In genomic region chr17:25883268-25883667, GRCm38 (mm10) we compare ENCODE assay signal across 24 mouse cellular contexts. TPM values are rescaled to one million over a fixed set of nuclear protein-coding genes. Genes with fewer than 3 reads are reported as not detected.
A peak's percentile ranks its signal among the peaks of the same experiment; 100 is the strongest.
DNase-seq lines count a peak whose midpoint lies in the region; ATAC-seq and TF ChIP-seq lines count a peak whose summit lies in the region.
"Had no signal": no experiment of that assay in that cellular context is flagged by ENCODE, and none has a peak within 500 bp of the region (broad histone marks: within the 10 kb centered on the region; RNA-seq: fewer than 3 reads in every experiment).

No protein-coding gene starts in this region.

- WGBS in forebrain, embryonic 10.5 days: 84% methylated on average over 8 of the region's 8 CpGs
- 79% methylated on average over 8 of the region's 8 CpGs for WGBS in forebrain, postnatal 0 days
- WGBS in hindbrain, embryonic 10.5 days: 84% methylated on average over 8 of the region's 8 CpGs
- 72% methylated on average over 8 of the region's 8 CpGs for WGBS in hindbrain, postnatal 0 days
- WGBS in neural tube, embryonic 12.5 days: 87% methylated on average over 8 of the region's 8 CpGs
- 70% methylated on average over 8 of the region's 8 CpGs for WGBS in midbrain, embryonic 16.5 days

- no peak for ATAC-seq in forebrain, postnatal 0 days
- no peak for ATAC-seq in hindbrain, postnatal 0 days
- no peak for ATAC-seq in neural tube, embryonic 12.5 days (ENCODE audit: low FRiP score, low read depth)
- ATAC-seq in midbrain, embryonic 16.5 days: no peak
- ATAC-seq: inflammation-experienced regulatory T-cells, adult 6 months had no signal

- H3K9ac ChIP-seq in forebrain, postnatal 0 days: no peak overlapping the region
- no peak overlapping the region for H3K9ac ChIP-seq in hindbrain, postnatal 0 days (replicated peaks; ENCODE audit: low read length)
- H3K9ac ChIP-seq in neural tube, embryonic 12.5 days: peak overlapping the region; percentile 5; the same call in 1 of the 2 replicates
- H3K9ac ChIP-seq in midbrain, embryonic 16.5 days (ENCODE audit: low read depth, low read length): no peak overlapping the region
- H3K9ac ChIP-seq: limb, embryonic 15.5 days; liver, embryonic 13.5 days had no signal

- no peak for DNase-seq in forebrain, embryonic 10.5 days (ENCODE audit: extremely low spot score, low spot score)
- no peak for DNase-seq in forebrain, postnatal 0 days
- DNase-seq in hindbrain, embryonic 10.5 days (ENCODE audit: low spot score): no peak
- no peak for DNase-seq in hindbrain, postnatal 0 days (ENCODE audit: low spot score)
- no peak for DNase-seq in neural tube, embryonic 10.5 days (ENCODE audit: extremely low spot score, low spot score)
- DNase-seq in thymus, postnatal 36 days: no peak
- DNase-seq: adrenal gland, adult 8-10 months; cerebellum, adult 8-10 months; cerebellum, postnatal 25 days; gastrocnemius, postnatal 14 days; kidney, adult 11 months; kidney, postnatal 14 days; left cerebral cortex, postnatal 4 days; liver, embryonic 13.5 days; lung, adult 18-20 months; lung, postnatal 10 days had no signal

- peak overlapping the region; percentile 87; the same call in 1 of the 2 replicates for H3K27ac ChIP-seq in forebrain, embryonic 10.5 days
- H3K27ac ChIP-seq in forebrain, postnatal 0 days (ENCODE audit: low read depth, low read length): no peak overlapping the region
- peak overlapping the region; percentile 93 for H3K27ac ChIP-seq in hindbrain, embryonic 10.5 days
- H3K27ac ChIP-seq in hindbrain, postnatal 0 days: no peak overlapping the region
- no peak overlapping the region for H3K27ac ChIP-seq in neural tube, embryonic 12.5 days
- peak overlapping the region; percentile 30; the same call in 1 of the 2 replicates for H3K27ac ChIP-seq in midbrain, embryonic 16.5 days (ENCODE audit: low read length)
- H3K27ac ChIP-seq: limb, embryonic 15.5 days; liver, embryonic 13.5 days had no signal

- H3K27me3 ChIP-seq in forebrain, embryonic 10.5 days (ENCODE audit: poor library complexity, severe bottlenecking): no peaks in the 10 kb centered on the region
- no peaks in the 10 kb centered on the region for H3K27me3 ChIP-seq in forebrain, postnatal 0 days (ENCODE audit: insufficient read depth, low read length)
- H3K27me3 ChIP-seq in hindbrain, embryonic 10.5 days (ENCODE audit: insufficient read depth, poor library complexity, severe bottlenecking): no peaks in the 10 kb centered on the region; the same call in 1 of the 2 replicates
- H3K27me3 ChIP-seq in hindbrain, postnatal 0 days (ENCODE audit: insufficient read depth, low read length): no peaks in the 10 kb centered on the region
- H3K27me3 ChIP-seq in neural tube, embryonic 12.5 days (replicated peaks): no peaks in the 10 kb centered on the region
- H3K27me3 ChIP-seq in midbrain, embryonic 16.5 days (ENCODE audit: control insufficient read depth, insufficient read depth, low read depth, low read length): no peaks in the 10 kb centered on the region
- H3K27me3 ChIP-seq: CH12.LX; limb, embryonic 15.5 days; liver, embryonic 13.5 days had no signal

- TF ChIP-seq CTCF in forebrain, postnatal 0 days (IDR thresholded peaks at IDR 0.05; ENCODE audit: low read depth): no peak
- no peak for TF ChIP-seq CTCF in hindbrain, postnatal 0 days (IDR thresholded peaks at IDR 0.05; ENCODE audit: low read depth)

- no peak overlapping the region for H3K4me3 ChIP-seq in forebrain, embryonic 10.5 days
- H3K4me3 ChIP-seq in forebrain, postnatal 0 days (ENCODE audit: low read depth, low read length): no peak overlapping the region
- no peak overlapping the region for H3K4me3 ChIP-seq in hindbrain, embryonic 10.5 days
- no peak overlapping the region for H3K4me3 ChIP-seq in hindbrain, postnatal 0 days (ENCODE audit: low read length)
- H3K4me3 ChIP-seq in neural tube, embryonic 12.5 days: no peak overlapping the region
- no peak overlapping the region for H3K4me3 ChIP-seq in midbrain, embryonic 16.5 days (ENCODE audit: low read depth, low read length)
- H3K4me3 ChIP-seq: limb, embryonic 15.5 days; liver, embryonic 13.5 days; myocyte had no signal

- H3K4me1 ChIP-seq in forebrain, embryonic 10.5 days: peaks cover 69% of the 10 kb centered on the region
- H3K4me1 ChIP-seq in forebrain, postnatal 0 days (ENCODE audit: insufficient read depth): no peaks in the 10 kb centered on the region
- peaks cover 76% of the 10 kb centered on the region for H3K4me1 ChIP-seq in hindbrain, embryonic 10.5 days (replicated peaks)
- no peaks in the 10 kb centered on the region for H3K4me1 ChIP-seq in hindbrain, postnatal 0 days (ENCODE audit: insufficient read depth, low read length)
- H3K4me1 ChIP-seq in neural tube, embryonic 12.5 days: peaks cover 23% of the 10 kb centered on the region
- peaks cover 5% of the 10 kb centered on the region; the same call in 1 of the 2 replicates for H3K4me1 ChIP-seq in midbrain, embryonic 16.5 days (ENCODE audit: control insufficient read depth, insufficient read depth, low read length)

- H3K4me2 ChIP-seq in forebrain, postnatal 0 days (ENCODE audit: low read depth): no peak overlapping the region
- H3K4me2 ChIP-seq in hindbrain, postnatal 0 days (ENCODE audit: low read depth, low read length): no peak overlapping the region
- H3K4me2 ChIP-seq in neural tube, embryonic 12.5 days (replicated peaks): no peak overlapping the region
- no peak overlapping the region for H3K4me2 ChIP-seq in midbrain, embryonic 16.5 days (ENCODE audit: low read length)
- H3K4me2 ChIP-seq: heart, embryonic 11.5 days; limb, embryonic 15.5 days; liver, embryonic 13.5 days had no signal

- peaks cover 63% of the 10 kb centered on the region for H3K36me3 ChIP-seq in forebrain, embryonic 10.5 days (replicated peaks)
- peaks cover 29% of the 10 kb centered on the region for H3K36me3 ChIP-seq in forebrain, postnatal 0 days (ENCODE audit: insufficient read depth)
- peaks cover 65% of the 10 kb centered on the region for H3K36me3 ChIP-seq in hindbrain, embryonic 10.5 days
- H3K36me3 ChIP-seq in hindbrain, postnatal 0 days (ENCODE audit: insufficient read depth, low read length): peaks cover 27% of the 10 kb centered on the region
- peaks cover 58% of the 10 kb centered on the region for H3K36me3 ChIP-seq in neural tube, embryonic 12.5 days
- peaks cover 11% of the 10 kb centered on the region for H3K36me3 ChIP-seq in midbrain, embryonic 16.5 days (ENCODE audit: control insufficient read depth, insufficient read depth, low read length)

- H3K9me3 ChIP-seq in forebrain, embryonic 10.5 days: no peaks in the 10 kb centered on the region
- H3K9me3 ChIP-seq in forebrain, postnatal 0 days (ENCODE audit: low read length): no peaks in the 10 kb centered on the region
- no peaks in the 10 kb centered on the region for H3K9me3 ChIP-seq in hindbrain, embryonic 10.5 days
- H3K9me3 ChIP-seq in hindbrain, postnatal 0 days (ENCODE audit: low read length): no peaks in the 10 kb centered on the region
- H3K9me3 ChIP-seq in neural tube, embryonic 12.5 days: no peaks in the 10 kb centered on the region
- H3K9me3 ChIP-seq in midbrain, embryonic 16.5 days (replicated peaks; ENCODE audit: control insufficient read depth, low read length, poor library complexity, severe bottlenecking): no peaks in the 10 kb centered on the region
- H3K9me3 ChIP-seq: G1E; limb, embryonic 15.5 days; liver, embryonic 13.5 days had no signal

RNA-seq across cellular contexts. Expression of gene Wfikkn1, which starts 2.6 kb away (rescaled TPM):
- polyA plus RNA-seq in forebrain, embryonic 10.5 days (2016; fragmentation: Nextera tagmentation; extraction: Ambion mirVana): 4.0 and 4.2 TPM in 2 replicates
- 0.23 and 1.5 TPM in 2 replicates for total RNA-seq in forebrain, postnatal 0 days (2014; rRNA removed)
- 0.28 and 0.29 TPM in 2 replicates for polyA plus RNA-seq in forebrain, postnatal 0 days (2015; fragmentation: Nextera tagmentation; extraction: Ambion mirVana)
- 5.8 and 26.3 TPM in 2 replicates for polyA plus RNA-seq in hindbrain, embryonic 10.5 days (2016; fragmentation: Nextera tagmentation; extraction: Ambion mirVana)
- 1.2 and 1.5 TPM in 2 replicates for total RNA-seq in hindbrain, postnatal 0 days (2014; rRNA removed)
- polyA plus RNA-seq in hindbrain, postnatal 0 days (2015; fragmentation: Nextera tagmentation; extraction: Ambion mirVana): 0.33 and 0.58 TPM in 2 replicates
- polyA plus RNA-seq in neural tube, embryonic 12.5 days (2016; fragmentation: Nextera tagmentation; extraction: Ambion mirVana): 0.63 and 0.86 TPM in 2 replicates
- polyA plus RNA-seq in midbrain, embryonic 16.5 days (2015; fragmentation: Nextera tagmentation; extraction: Ambion mirVana): 0.45 and 0.52 TPM in 2 replicates

RNA-seq across cellular contexts. Expression of gene Mettl26, which starts 8.4 kb away (rescaled TPM):
- 76.7 and 79.1 TPM in 2 replicates for polyA plus RNA-seq in forebrain, embryonic 10.5 days (2016; fragmentation: Nextera tagmentation; extraction: Ambion mirVana)
- 37.0 and 41.7 TPM in 2 replicates for total RNA-seq in forebrain, postnatal 0 days (2014; rRNA removed)
- 43.1 and 62.2 TPM in 2 replicates for polyA plus RNA-seq in forebrain, postnatal 0 days (2015; fragmentation: Nextera tagmentation; extraction: Ambion mirVana)
- polyA plus RNA-seq in hindbrain, embryonic 10.5 days (2016; fragmentation: Nextera tagmentation; extraction: Ambion mirVana): 69.9 and 73.9 TPM in 2 replicates
- total RNA-seq in hindbrain, postnatal 0 days (2014; rRNA removed): 50.0 and 63.1 TPM in 2 replicates
- 62.9 and 64.8 TPM in 2 replicates for polyA plus RNA-seq in hindbrain, postnatal 0 days (2015; fragmentation: Nextera tagmentation; extraction: Ambion mirVana)
- 52.0 and 56.9 TPM in 2 replicates for polyA plus RNA-seq in neural tube, embryonic 12.5 days (2016; fragmentation: Nextera tagmentation; extraction: Ambion mirVana)
- polyA plus RNA-seq in midbrain, embryonic 16.5 days (2015; fragmentation: Nextera tagmentation; extraction: Ambion mirVana): 62.2 and 63.5 TPM in 2 replicates

RNA-seq across cellular contexts. Expression of gene Mcrip2, which starts 14.7 kb away (rescaled TPM):
- 20.0 and 21.9 TPM in 2 replicates for polyA plus RNA-seq in forebrain, embryonic 10.5 days (2016; fragmentation: Nextera tagmentation; extraction: Ambion mirVana)
- total RNA-seq in forebrain, postnatal 0 days (2014; rRNA removed): 10.3 and 16.5 TPM in 2 replicates
- 32.5 and 37.1 TPM in 2 replicates for polyA plus RNA-seq in forebrain, postnatal 0 days (2015; fragmentation: Nextera tagmentation; extraction: Ambion mirVana)
- 10.6 and 14.7 TPM in 2 replicates for polyA plus RNA-seq in hindbrain, embryonic 10.5 days (2016; fragmentation: Nextera tagmentation; extraction: Ambion mirVana)
- 27.0 and 32.1 TPM in 2 replicates for total RNA-seq in hindbrain, postnatal 0 days (2014; rRNA removed)
- 54.3 and 54.7 TPM in 2 replicates for polyA plus RNA-seq in hindbrain, postnatal 0 days (2015; fragmentation: Nextera tagmentation; extraction: Ambion mirVana)
- polyA plus RNA-seq in neural tube, embryonic 12.5 days (2016; fragmentation: Nextera tagmentation; extraction: Ambion mirVana): 6.8 and 7.2 TPM in 2 replicates
- polyA plus RNA-seq in midbrain, embryonic 16.5 days (2015; fragmentation: Nextera tagmentation; extraction: Ambion mirVana): 18.0 and 25.3 TPM in 2 replicates

RNA-seq across cellular contexts. Expression of gene Wdr90, which starts 22.0 kb away (rescaled TPM):
- polyA plus RNA-seq in forebrain, embryonic 10.5 days (2016; fragmentation: Nextera tagmentation; extraction: Ambion mirVana): 63.3 and 73.0 TPM in 2 replicates
- 29.8 and 40.2 TPM in 2 replicates for total RNA-seq in forebrain, postnatal 0 days (2014; rRNA removed)
- 8.0 and 13.2 TPM in 2 replicates for polyA plus RNA-seq in forebrain, postnatal 0 days (2015; fragmentation: Nextera tagmentation; extraction: Ambion mirVana)
- polyA plus RNA-seq in hindbrain, embryonic 10.5 days (2016; fragmentation: Nextera tagmentation; extraction: Ambion mirVana): 46.0 and 54.4 TPM in 2 replicates
- 54.5 and 75.5 TPM in 2 replicates for total RNA-seq in hindbrain, postnatal 0 days (2014; rRNA removed)
- polyA plus RNA-seq in hindbrain, postnatal 0 days (2015; fragmentation: Nextera tagmentation; extraction: Ambion mirVana): 13.2 TPM in 2 replicates
- polyA plus RNA-seq in neural tube, embryonic 12.5 days (2016; fragmentation: Nextera tagmentation; extraction: Ambion mirVana): 23.6 and 24.9 TPM in 2 replicates
- polyA plus RNA-seq in midbrain, embryonic 16.5 days (2015; fragmentation: Nextera tagmentation; extraction: Ambion mirVana): 18.5 and 21.6 TPM in 2 replicates

RNA-seq across cellular contexts. Expression of gene Rab40c, which starts 36.3 kb away (rescaled TPM):
- polyA plus RNA-seq in forebrain, embryonic 10.5 days (2016; fragmentation: Nextera tagmentation; extraction: Ambion mirVana): 29.4 and 30.9 TPM in 2 replicates
- total RNA-seq in forebrain, postnatal 0 days (2014; rRNA removed): 30.9 and 31.4 TPM in 2 replicates
- polyA plus RNA-seq in forebrain, postnatal 0 days (2015; fragmentation: Nextera tagmentation; extraction: Ambion mirVana): 40.3 and 46.1 TPM in 2 replicates
- 33.4 and 43.4 TPM in 2 replicates for polyA plus RNA-seq in hindbrain, embryonic 10.5 days (2016; fragmentation: Nextera tagmentation; extraction: Ambion mirVana)
- total RNA-seq in hindbrain, postnatal 0 days (2014; rRNA removed): 33.2 and 39.1 TPM in 2 replicates
- polyA plus RNA-seq in hindbrain, postnatal 0 days (2015; fragmentation: Nextera tagmentation; extraction: Ambion mirVana): 34.7 and 35.3 TPM in 2 replicates
- polyA plus RNA-seq in neural tube, embryonic 12.5 days (2016; fragmentation: Nextera tagmentation; extraction: Ambion mirVana): 47.7 and 49.3 TPM in 2 replicates
- polyA plus RNA-seq in midbrain, embryonic 16.5 days (2015; fragmentation: Nextera tagmentation; extraction: Ambion mirVana): 50.9 and 52.2 TPM in 2 replicates

Comparison
In these comparisons a context has a peak if more than half of its experiments do, and no peak if none do; other contexts are left out.
1. H3K27ac ChIP-seq: peak in forebrain, embryonic 10.5 days (single experiment), hindbrain, embryonic 10.5 days (single experiment) and midbrain, embryonic 16.5 days (single experiment); none in forebrain, postnatal 0 days (single experiment), hindbrain, postnatal 0 days (single experiment) and neural tube, embryonic 12.5 days (single experiment).